Mouse (Mus musculus) ES-Bruce4 (cell line): ENCODE measurements around the gene Rnf216. TPM values are rescaled to one million over a fixed set of nuclear protein-coding genes. Genes with fewer than 3 reads are reported as not detected.

ENCODE experiments used
- H3K27ac ChIP-seq: 2 replicates; pipeline ENCODE4 v1.5.1; 2012; ENCODE audit warnings: low read length, inconsistent platforms; ENCODE audit not compliant: insufficient read depth
- H3K27me3 ChIP-seq: 2 replicates; pipeline ENCODE4 v1.6.1; 2012; ENCODE audit warnings: mild to moderate bottlenecking, low read length, inconsistent platforms; ENCODE audit not compliant: control insufficient read depth, poor library complexity, insufficient read depth, severe bottlenecking
- H3K36me3 ChIP-seq: 2 replicates; pipeline ENCODE4 v1.6.1; 2012; ENCODE audit warnings: inconsistent platforms, mild to moderate bottlenecking, low read length, moderate library complexity; ENCODE audit not compliant: control insufficient read depth, poor library complexity, insufficient read depth, severe bottlenecking
- H3K4me1 ChIP-seq: one replicate; pipeline ENCODE4 v1.8.1; 2011; ENCODE audit warnings: low read length; ENCODE audit not compliant: control insufficient read depth, insufficient read depth
- H3K4me3 ChIP-seq: 2 replicates; pipeline ENCODE4 v1.5.1; 2011; ENCODE audit warnings: low read depth, mild to moderate bottlenecking, low read length
- H3K9ac ChIP-seq: 2 replicates; pipeline ENCODE4 v1.6.1; 2012; ENCODE audit warnings: low read depth, mild to moderate bottlenecking, inconsistent platforms; ENCODE audit not compliant: poor library complexity, severe bottlenecking
- H3K9me3 ChIP-seq: replicated peaks from 2 replicates; pipeline ENCODE4 v1.6.1; 2012; ENCODE audit warnings: mild to moderate bottlenecking, low read length, inconsistent platforms; ENCODE audit not compliant: control insufficient read depth, poor library complexity, insufficient read depth, severe bottlenecking
- CTCF ChIP-seq: IDR thresholded peaks from one replicate; pipeline ENCODE4 v1.8.1; 2011; ENCODE audit warnings: low read depth, low read length
- EP300 ChIP-seq: IDR thresholded peaks from 2 replicates; pipeline ENCODE4 v1.6.1; 2011; ENCODE audit warnings: low read depth, low read length; ENCODE audit not compliant: insufficient read depth
- POLR2A ChIP-seq: IDR thresholded peaks from one replicate; pipeline ENCODE4 v1.8.1; 2011; ENCODE audit warnings: low read length; ENCODE audit not compliant: insufficient read depth
- polyA plus RNA-seq: library from polyadenylated mRNA; stranded (reverse); fragments of >200 nt; gene quantifications from 2 replicates; pipeline ENCODE4 v1.2.4, GENCODE M21; 2011; ENCODE audit warnings: low read depth; ENCODE audit not compliant: missing spikeins, insufficient read depth, insufficient read length

Rnf216 gene
- 46.9 and 51.6 TPM in 2 replicates for polyA plus RNA-seq

GRCm38 (mm10) chr5:143112281-143113246 lies at the start of gene Rnf216:
Gene Rnf216 (minus strand): TSS chr5:143112994.
- H3K9me3 ChIP-seq = no peaks in the 10 kb centered on the region
- no peaks in the 10 kb centered on the region; the same call in 1 of the 2 replicates for H3K36me3 ChIP-seq
- H3K27ac ChIP-seq = no peak within 1 kb of the TSS
- peak within 1 kb of the TSS; percentile 94 for H3K4me3 ChIP-seq
- TF ChIP-seq POLR2A (no peak), CTCF (peak; percentile 57), EP300 (peak; percentile 65; the same call in 1 of the 2 replicates)
- peak within 1 kb of the TSS; percentile 93 for H3K9ac ChIP-seq
- peaks cover 3% of the 10 kb centered on the region for H3K4me1 ChIP-seq
- no peaks in the 10 kb centered on the region for H3K27me3 ChIP-seq

- Histone ChIP-seq H3K27me3 (no peaks in the 10 kb centered on the region), H3K4me1 (no peaks in the 10 kb centered on the region), H3K9me3 (0 out of 2 replicates have a peak, but pooled peaks cover under 1% of the 10 kb centered on the region), H3K9ac (no peak overlapping the region), H3K4me3 (no peak overlapping the region), H3K36me3 (no peaks in the 10 kb centered on the region), H3K27ac (no peak overlapping the region)
- TF ChIP-seq POLR2A (no peak), EP300 (0 out of 2 replicates have a peak, but pooled peaks have one; percentile 16), CTCF (no peak)
Observed at GRCm38 (mm10) chr5:143155534-143155933, 42.7 kb upstream of the Rnf216 start.

- H3K9me3 ChIP-seq = 0 out of 2 replicates have a peak, but pooled peaks cover 5% of the 10 kb centered on the region
- no peaks in the 10 kb centered on the region for H3K36me3 ChIP-seq
- TF ChIP-seq EP300 = no peak
- no peak for TF ChIP-seq CTCF
- TF ChIP-seq POLR2A = no peak
- no peak overlapping the region for H3K27ac ChIP-seq
- no peaks in the 10 kb centered on the region for H3K27me3 ChIP-seq
- H3K9ac ChIP-seq = no peak overlapping the region
- H3K4me3 ChIP-seq = no peak overlapping the region
- no peaks in the 10 kb centered on the region for H3K4me1 ChIP-seq
Observed at GRCm38 (mm10) chr5:143153756-143154155, 41.0 kb upstream of the Rnf216 start.

- Histone ChIP-seq H3K27ac (no peak overlapping the region), H3K27me3 (no peaks in the 10 kb centered on the region), H3K4me1 (no peaks in the 10 kb centered on the region), H3K9ac (no peak overlapping the region), H3K9me3 (0 out of 2 replicates have a peak, but pooled peaks cover 5% of the 10 kb centered on the region), H3K36me3 (no peaks in the 10 kb centered on the region), H3K4me3 (no peak overlapping the region)
- no peak for TF ChIP-seq POLR2A
- no peak for TF ChIP-seq EP300
- no peak for TF ChIP-seq CTCF
Observed at GRCm38 (mm10) chr5:143150044-143150443, 37.2 kb upstream of the Rnf216 start.

- no peak overlapping the region for H3K27ac ChIP-seq
Observed at GRCm38 (mm10) chr5:143149536-143149935, 36.7 kb upstream of the Rnf216 start.

GRCm38 (mm10) chr5:143148661-143149060 lies 35.9 kb upstream of the Rnf216 start:
- TF ChIP-seq CTCF (no peak), POLR2A (no peak), EP300 (no peak)
- Histone ChIP-seq H3K4me1 (no peaks in the 10 kb centered on the region), H3K36me3 (no peaks in the 10 kb centered on the region)

More at GRCm38 (mm10) chr5:143149536-143149935, 36.7 kb upstream of the Rnf216 start:
- no peak overlapping the region for H3K4me3 ChIP-seq
- no peaks in the 10 kb centered on the region for H3K27me3 ChIP-seq
- H3K9me3 ChIP-seq = 0 out of 2 replicates have a peak, but pooled peaks cover 5% of the 10 kb centered on the region
- peak; percentile 3 for TF ChIP-seq CTCF
- no peak for TF ChIP-seq EP300
- H3K9ac ChIP-seq = no peak overlapping the region
- H3K36me3 ChIP-seq = no peaks in the 10 kb centered on the region
- H3K4me1 ChIP-seq = no peaks in the 10 kb centered on the region

More at GRCm38 (mm10) chr5:143148661-143149060, 35.9 kb upstream of the Rnf216 start:
- Histone ChIP-seq H3K27me3 (no peaks in the 10 kb centered on the region), H3K4me3 (no peak overlapping the region), H3K27ac (no peak overlapping the region), H3K9me3 (0 out of 2 replicates have a peak, but pooled peaks cover 5% of the 10 kb centered on the region), H3K9ac (no peak overlapping the region)
